Mouse (Mus musculus) hindlimb bud, embryonic 11.5 days (tissue): Measurements from ENCODE around the gene Acox1.

ENCODE experiments used
- DNase-seq: peaks from one replicate; pipeline ENCODE4 v3.0.0-alpha.2; 2012; ENCODE audit warnings: low read depth, low spot score; ENCODE audit errors: extremely low spot score

Gene Acox1

GRCm38 (mm10) chr11:116169214-116169613 lies 29.6 kb downstream of the Acox1 start:
- no peak for DNase-seq

- peak; percentile 90 for DNase-seq
Observed at GRCm38 (mm10) chr11:116167884-116168439, 30.9 kb downstream of the Acox1 start, which contains the start of gene Fbf1. Fbf1 (minus strand) TSS chr11:116168166.

GRCm38 (mm10) chr11:116167232-116167631 lies 31.6 kb downstream of the Acox1 start:
- peak; percentile 6 for DNase-seq

- no peak for DNase-seq
Observed at GRCm38 (mm10) chr11:116163002-116163401, 35.8 kb downstream of the Acox1 start.

- DNase-seq, result no peak
Observed at GRCm38 (mm10) chr11:116162146-116162545, 36.7 kb downstream of the Acox1 start.

- DNase-seq, result no peak
Observed at GRCm38 (mm10) chr11:116161312-116161711, 37.5 kb downstream of the Acox1 start.

- no peak for DNase-seq
Observed at GRCm38 (mm10) chr11:116150960-116151359, 47.9 kb downstream of the Acox1 start.

- no peak for DNase-seq
Observed at GRCm38 (mm10) chr11:116149341-116149740, 49.5 kb downstream of the Acox1 start.

- DNase-seq, result no peak
Observed at GRCm38 (mm10) chr11:116148761-116149221, 50.1 kb downstream of the Acox1 start.

- DNase-seq, result no peak
Observed at GRCm38 (mm10) chr11:116146294-116146985, 52.4 kb downstream of the Acox1 start.

GRCm38 (mm10) chr11:116145481-116146293 lies 53.2 kb downstream of the Acox1 start:
- no peak for DNase-seq

- DNase-seq, result no peak
Observed at GRCm38 (mm10) chr11:116143468-116143867, 55.4 kb downstream of the Acox1 start.

GRCm38 (mm10) chr11:116142211-116142991 lies 56.4 kb downstream of the Acox1 start:
- DNase-seq, result no peak

GRCm38 (mm10) chr11:116138468-116139138 lies 60.2 kb downstream of the Acox1 start, which contains the start of gene Mrpl38:
Mrpl38 (minus strand) TSS chr11:116138868.
- peak; percentile 94 for DNase-seq

GRCm38 (mm10) chr11:116138096-116138467 lies 60.8 kb downstream of the Acox1 start:
- no peak for DNase-seq

GRCm38 (mm10) chr11:116134171-116134570 lies 64.7 kb downstream of the Acox1 start:
- DNase-seq, result no peak

- no peak for DNase-seq
Observed at GRCm38 (mm10) chr11:116133497-116133896, 65.3 kb downstream of the Acox1 start.

GRCm38 (mm10) chr11:116132366-116133333 lies 66.2 kb downstream of the Acox1 start:
- no peak for DNase-seq
